Mouse (Mus musculus) megakaryocyte progenitor cell, adult 5-6 weeks (primary cell): ENCODE data around the gene Tnnt2. TPM values are rescaled to one million over a fixed set of nuclear protein-coding genes. Genes with fewer than 3 reads are reported as not detected.

Experiments
- ATAC-seq: replicated peaks from 2 replicates; pipeline ENCODE4 v1.8.0; 2016; ENCODE audit warnings: mild to moderate bottlenecking, moderate TSS enrichment, inconsistent platforms; ENCODE audit not compliant: poor library complexity
- total RNA-seq, 2 experiments: library from RNA; stranded (forward) in 1 of 2; stranded (reverse) in 1 of 2; fragments of 157-497, 149-512 nt in 1 of 2; fragments of 200-1000 nt in 1 of 2; gene quantifications; 2 replicates each; pipeline versions ENCODE4 v1.2.3 to v1.2.4; 2015 to 2017

The Tnnt2 gene
- total RNA-seq, 2 experiments from 2014 or later: not detected

DNA sequence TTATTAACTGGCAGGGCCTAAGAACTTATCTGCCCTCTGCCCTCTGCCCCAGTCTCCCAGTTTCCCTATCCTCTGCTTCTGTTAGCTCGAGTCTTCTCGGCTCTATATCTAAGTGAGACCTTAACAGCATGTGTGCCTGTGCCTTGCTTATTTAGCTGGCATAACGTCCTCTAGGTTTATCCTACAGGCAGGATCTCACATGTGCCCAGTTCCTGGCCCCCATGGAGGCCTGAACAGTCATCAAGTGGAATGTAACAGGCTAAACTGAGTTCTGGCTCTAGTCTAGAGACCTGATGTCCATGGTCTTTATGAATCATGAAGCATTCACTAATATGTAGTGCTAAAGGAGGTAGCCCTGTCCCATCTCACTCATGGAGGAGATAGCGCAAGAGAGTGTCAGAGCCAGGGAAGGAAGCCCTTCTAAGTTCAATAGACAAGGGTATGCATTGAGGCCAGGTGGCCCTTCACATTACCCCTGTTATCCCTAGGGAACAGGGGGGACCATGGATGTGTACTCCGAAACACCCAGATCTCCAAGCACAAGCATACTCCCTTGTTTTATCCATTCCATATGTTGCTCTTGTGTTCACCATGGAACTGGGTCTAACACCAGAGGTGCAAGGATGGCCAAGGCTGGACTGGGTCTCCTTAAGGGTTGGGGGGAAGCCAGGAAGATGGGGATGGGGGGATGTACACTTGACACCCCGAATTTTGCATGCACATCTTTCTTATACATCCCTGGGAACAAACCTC lies 18.6 kb downstream of the Tnnt2 start:
- no peak for ATAC-seq

DNA sequence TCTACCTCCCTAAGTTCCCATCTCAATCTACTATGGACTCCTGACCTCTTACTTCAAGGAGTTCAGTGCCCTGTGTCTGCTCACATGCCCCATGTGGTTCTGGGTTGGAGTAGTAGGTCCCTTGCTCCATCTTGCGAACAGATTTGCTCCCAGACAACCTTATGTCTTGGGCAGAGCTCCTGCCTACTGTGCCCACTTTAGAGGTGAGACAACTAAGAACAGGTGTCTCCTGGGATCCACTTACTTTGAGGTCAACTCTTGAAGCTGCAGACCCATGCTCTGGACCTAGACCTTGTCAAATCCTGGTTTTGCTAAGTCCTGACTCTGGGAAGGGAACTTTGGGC lies 19.2 kb downstream of the Tnnt2 start:
- no peak for ATAC-seq

DNA sequence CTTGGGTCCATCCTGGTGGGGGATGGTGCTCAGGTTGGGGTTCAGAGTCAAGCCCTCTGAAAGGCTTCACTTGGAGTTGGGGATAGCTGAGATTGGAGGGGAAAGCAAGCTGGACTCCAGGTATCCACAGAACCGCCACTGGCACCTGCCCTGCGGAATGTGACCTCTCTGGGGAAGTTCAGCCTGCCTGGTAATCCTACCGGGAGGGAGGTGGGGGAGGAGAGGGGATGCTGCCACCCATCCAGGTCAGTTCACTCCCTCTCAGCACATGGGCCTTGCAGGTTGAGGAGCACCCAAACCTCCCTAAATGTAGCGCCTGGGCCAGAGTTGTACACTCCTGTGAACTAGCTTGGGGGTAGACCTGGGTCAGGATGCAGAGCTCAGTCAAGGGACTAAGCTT lies 19.9 kb downstream of the Tnnt2 start:
- no peak for ATAC-seq

DNA sequence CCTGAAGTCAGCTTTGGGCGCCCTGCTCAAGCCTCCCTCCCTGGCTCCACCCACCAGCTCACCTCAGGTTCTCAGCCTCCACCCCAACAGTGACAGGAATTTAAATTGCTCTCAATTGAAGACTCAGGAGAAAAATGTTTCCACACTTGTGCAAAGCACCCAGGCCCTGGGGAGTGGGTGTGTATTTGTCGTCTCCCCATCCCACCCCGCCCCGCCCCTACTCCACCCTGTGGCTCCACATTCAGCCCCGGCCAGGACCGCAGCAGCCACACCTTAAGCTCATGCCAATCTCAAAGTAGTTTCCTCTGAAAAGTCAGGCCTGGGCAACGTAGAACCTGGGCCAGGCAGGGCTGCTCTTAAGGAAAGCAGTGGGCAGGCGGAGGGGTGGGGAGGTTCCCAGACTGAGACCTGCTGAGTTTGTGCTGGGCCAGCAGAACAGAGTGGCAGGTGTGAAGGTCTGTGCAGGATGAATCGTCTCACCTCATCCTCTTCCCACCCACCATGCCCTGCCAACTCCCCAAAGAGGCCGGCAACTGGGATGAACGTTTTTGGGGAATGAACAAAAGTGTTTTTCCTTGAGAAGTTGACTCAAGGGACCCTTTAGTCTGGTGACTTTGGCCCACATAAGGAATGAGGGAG lies 21.1 kb downstream of the Tnnt2 start:
- ATAC-seq: no peak

DNA sequence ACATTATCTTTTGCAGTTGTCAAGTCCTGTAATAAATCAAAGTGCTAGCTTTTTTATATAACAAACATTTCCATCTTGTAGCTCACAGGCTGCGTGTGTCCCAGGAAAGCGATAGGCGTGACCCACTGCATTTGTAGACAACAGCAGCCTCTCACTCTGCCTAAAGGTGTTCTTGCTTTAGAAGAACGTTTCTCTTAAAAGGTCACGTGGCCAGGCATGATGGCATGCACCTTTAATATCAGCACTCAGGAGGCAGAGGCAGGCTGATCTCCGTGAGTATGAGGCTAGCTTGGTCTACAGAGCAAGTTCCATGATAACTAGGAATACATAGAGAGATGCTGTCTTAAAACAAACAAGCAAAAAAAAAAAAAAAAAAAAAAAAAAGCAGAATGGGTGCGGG lies 22.4 kb downstream of the Tnnt2 start:
- ATAC-seq: no peak

DNA sequence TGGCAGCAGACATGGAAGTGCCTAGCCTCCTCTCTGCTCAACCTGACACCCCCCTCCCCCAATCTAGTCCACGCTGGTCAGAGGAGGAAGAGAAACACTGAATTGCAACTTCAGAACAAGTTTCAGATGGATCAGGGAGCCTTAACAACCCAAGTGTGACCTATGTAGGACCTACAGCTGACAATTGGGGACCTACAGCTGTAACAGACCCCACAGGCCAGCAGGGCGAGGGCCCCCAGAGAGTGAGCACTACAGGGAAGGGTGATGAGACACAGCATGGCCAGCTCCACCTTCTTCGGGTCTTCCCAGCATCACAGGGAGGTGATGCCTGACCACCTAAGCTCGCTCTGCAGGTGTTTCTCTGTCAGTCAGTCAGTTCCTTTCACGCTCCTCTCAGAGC lies 24.9 kb downstream of the Tnnt2 start:
- ATAC-seq: no peak

DNA sequence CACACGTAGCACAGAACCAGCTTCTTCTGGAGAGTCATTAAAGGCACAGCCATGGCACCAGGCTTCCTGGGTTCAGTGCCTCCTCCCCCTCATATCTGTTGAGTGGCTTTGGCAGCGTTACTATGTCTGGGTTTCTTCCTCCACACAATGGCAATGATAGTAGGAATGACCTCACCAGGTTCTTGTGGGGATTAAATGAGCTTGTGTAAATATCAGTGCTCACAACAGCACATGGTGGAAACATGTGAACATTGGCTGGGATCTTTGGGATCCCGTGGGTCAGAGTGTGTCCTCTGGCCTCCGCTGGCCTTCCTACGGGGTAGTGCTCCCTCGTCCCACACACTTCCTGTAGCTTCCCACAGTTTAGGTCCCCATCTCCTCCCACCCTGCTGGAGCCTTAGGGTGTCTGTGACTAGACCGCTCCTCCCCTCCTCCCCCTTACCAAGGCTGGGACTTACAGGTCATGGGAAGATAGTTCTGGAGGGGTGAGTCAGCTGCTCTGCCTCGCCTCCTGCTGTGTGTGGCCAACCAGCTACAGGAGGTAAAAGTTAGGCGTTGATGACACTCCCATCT lies 25.9 kb downstream of the Tnnt2 start:
- no peak for ATAC-seq

DNA sequence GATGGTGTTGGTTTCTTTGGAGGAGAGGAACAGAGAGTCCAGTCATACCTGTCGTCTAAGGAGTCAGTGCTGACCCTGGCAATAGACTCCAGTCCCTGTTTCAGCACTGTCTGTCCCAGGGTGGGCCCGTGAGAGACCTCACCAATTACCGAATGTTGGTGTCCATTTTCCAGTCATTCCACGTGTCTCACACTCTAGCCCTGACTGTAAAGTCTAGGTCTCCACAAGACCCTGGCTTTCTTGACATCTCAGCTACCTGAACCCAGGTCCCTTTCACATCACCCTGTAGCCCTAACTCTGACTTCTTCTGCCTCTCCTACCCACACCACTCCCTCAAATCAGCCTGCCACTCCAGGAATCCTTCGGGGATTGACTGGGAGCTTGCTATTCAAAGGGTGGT lies 26.4 kb downstream of the Tnnt2 start:
- ATAC-seq: no peak

DNA sequence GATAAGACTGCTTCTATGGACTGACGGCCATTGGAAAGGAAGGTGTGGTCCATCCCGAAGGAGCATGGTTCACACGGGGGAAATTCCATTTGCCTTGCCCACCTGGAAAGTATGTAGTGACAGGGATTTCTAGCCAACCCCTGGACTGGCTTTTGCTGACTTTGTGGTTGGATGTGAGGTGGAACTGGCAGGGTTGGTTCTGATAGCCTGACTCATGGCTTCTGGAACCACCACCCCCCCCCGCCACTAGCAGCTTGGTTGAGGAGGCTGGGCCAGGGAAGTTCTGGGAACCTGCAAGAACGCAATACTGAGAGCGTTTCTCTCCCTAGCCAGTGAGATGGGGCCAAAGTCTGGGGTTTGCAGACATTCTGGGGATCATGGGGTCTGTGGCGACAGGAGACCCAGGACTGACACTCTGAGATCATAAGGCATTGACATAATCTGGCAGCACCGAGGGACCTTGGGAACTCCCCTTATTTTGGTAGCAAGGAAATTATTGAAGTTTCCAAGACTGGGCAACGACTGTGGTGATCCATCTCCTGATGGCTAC lies 27.7 kb downstream of the Tnnt2 start:
- ATAC-seq: no peak

DNA sequence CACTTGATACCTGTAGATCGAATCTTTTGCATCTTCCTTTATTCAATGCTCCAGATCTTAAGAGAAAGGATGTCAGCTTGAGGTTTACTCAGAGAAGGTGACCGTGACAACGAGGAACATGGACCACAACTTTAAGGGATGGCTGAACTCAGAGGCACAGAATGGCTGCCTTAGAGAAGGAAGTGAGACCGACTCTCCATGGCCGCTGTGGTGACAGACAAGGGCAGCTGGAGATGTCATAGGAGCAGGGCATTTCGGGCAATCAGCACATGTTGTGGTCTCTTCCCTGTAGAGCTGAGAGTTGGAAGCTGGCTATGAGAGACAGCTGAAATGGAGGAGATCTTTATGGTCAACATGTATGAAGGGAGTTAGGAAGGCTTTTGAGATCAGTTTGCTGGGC lies 28.7 kb downstream of the Tnnt2 start:
- no peak for ATAC-seq

DNA sequence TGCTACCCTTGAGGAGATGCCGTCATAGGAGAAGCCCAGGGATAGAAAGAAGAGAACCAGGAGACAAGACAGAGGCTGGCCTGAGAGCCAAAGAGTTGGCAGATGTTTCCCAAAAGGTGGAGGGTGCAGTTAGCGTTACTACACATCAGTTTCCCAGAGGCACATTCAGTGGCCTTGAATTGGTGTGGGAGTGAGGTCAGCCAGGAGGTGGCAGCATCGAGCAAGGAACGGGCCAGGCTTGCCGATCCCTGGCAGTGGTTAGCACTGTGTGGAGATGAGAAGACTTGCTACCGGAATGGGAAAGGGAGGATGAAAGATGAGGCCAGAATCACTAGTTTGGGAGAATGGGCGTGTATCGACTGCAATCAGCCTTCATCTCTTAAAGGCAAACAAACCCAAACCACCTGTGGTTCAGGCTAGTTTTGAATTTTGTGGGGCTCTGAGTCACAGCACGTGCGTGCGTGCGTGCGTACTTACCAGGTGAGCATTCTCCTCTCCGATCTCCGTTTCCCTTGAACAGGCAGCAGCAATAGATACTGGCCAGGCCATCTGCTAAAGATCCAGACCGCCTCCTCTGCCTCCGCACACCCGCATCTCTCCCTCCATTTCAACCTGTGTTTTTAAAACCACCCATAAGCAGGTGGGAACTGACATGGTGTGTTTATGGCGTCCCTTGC lies 29.5 kb downstream of the Tnnt2 start:
- peak; percentile 95 for ATAC-seq

DNA sequence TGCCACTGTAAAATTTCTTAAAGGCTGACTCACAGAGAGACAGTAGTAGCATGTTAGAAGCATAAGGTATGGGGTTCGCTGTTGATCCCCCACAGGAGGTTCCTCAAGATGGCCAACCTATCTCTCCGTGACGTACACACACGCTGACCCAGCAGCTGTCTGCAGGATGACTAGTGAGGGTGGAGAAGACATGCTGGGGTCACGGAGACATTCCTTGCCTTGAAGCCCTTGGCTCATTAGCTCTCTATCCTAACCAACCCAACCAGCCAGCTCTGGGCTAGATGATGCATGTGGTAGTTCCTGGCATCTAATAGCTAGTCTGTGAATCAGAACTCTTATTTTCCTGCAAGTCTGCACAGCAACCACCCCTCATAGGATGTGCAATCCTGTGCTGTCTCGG lies 32.4 kb downstream of the Tnnt2 start:
- ATAC-seq: no peak

DNA sequence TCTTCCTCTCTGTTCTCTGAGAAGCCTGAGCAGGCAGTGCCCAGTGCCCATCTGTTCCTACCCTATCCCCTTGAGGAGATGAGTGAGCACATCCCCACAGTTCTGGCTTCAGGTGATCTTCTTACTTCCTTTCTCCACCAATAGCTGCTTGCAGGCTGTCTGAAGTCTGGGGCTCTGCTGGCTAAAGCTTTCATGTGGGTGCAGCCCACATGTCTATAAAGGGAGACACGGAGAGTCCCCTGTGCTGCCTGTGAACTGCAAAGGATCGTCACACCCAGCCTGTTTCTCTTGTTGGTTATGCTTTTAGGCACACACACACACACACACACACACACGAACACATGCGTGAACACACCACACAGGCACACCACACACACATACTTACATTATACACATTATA lies 36.8 kb downstream of the Tnnt2 start:
- no peak for ATAC-seq

DNA sequence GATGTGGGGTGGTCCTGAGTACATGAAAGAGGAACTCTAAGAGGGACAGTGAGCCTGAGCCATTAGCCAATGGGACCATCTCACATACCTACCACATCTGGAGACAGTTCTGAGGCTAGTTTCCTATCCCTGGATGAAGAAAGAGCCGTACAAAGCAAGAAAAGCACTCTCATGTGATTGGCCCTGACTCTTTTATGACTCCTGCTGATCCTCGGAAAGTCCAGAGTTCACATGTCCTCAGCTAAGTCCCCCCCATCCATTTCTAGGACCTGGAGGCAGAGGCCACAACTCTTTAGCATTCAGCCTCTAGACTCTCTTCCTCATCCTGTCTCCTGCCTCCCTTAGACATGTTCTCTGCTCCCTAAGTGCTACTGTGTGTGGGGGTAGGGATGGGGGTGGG lies 41.1 kb downstream of the Tnnt2 start:
- no peak for ATAC-seq

DNA sequence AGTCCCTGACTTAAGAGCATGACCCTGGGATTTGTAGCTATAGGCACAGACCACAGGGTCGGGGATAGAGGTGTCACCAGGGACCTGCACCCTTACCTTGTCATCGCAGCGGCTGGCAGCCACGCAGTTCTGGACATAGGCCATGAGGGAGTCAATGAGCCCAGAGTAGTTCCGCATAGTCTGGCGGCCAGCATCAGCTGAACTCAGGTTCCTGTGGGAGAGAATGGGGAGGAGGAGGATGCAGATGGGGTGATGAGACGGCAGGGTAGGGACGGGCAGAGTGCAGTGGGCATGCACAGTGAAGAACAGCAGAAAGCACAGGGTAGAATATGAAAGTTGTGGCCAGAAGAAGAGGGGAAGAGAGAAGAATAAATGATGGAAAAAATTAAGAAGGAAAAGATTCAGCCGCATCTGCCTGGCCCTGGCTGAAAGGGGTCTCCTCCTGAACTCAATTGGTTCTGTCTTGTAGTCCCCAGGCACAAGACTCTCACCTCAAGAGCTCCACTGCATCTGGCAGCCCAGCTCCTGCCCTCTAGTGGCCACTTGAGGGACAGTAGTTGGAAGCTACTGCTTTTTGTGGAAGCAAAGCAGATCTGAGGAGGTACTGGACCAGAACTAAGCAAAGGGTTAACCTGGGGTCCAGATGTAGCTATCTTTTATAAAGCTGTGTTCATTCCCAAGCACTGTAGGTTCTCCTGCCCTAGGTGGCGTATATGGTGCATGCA lies 46.4 kb downstream of the Tnnt2 start:
- ATAC-seq: peak; percentile 90

DNA sequence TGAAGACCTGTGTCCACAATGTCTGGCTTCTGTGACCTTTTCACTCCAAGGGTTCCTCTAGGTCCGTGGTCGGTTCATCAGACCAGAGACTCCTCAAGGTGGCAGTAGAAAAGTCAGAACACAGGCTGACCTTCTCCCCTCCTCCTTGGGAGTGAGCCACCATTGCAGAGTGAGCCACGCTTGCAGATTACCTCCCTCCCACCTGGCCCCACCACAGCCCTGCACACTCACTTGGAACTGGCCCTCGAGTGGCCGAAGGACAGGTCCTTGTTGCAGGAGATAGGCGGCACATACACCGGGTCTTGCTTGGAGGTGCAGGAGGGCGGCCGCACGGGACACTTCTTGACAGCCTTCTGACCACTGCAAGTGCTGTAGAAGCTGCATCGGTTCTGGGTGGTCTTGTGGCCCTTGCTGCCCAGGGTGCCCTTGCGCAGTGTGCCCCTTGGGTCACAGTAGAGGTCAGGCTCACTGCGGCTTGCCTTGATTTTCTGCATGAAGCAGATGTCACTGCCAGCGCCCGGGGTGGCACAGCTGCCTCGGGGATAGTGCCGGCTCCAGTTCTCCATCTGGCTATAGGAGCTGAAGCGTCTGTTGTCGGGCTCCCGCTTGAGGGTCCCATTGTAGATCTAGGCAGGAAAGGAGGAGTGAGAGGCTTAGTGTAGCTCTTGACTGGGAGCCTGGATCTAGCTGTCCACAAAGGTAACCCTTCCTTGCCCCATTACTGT lies 53.5 kb downstream of the Tnnt2 start:
- ATAC-seq: no peak

DNA sequence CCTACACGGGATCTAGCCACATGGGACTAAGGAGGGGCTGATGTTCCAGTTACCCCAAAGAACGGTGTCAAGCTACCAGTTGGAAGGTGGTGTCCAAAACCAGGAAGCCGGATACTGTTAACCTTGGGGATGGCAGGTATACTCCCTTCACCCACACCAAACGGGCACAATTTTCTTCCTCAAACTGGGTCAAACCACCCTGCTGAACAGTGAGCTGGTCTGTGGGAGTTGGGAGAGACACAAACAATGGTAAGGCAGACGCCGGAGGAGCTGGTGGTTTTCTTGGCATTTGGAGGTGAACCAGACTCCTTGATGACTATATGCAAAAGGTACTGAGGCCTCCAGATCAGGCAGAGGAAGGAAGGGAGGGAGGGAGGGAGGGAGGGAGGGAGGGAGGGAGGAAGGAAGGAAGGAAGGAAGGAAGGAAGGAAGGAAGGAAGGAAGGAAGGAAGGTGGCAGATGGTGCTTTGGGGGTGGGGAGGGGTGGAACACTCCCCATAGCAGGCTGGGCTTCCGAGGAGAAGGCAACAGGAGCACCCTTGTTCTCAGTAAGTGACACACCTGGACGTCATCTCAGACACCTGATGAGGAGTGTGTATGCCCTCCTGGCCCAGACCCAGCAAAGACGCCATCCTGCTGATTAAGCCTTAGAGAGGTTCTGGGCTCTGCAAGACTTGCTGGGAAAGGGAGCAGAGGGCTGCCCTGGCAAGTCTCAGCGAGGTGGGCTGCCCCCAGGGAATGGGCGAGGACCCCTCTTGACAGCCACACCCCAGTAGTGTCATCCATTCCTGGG lies 55.5 kb downstream of the Tnnt2 start:
- no peak for ATAC-seq

DNA sequence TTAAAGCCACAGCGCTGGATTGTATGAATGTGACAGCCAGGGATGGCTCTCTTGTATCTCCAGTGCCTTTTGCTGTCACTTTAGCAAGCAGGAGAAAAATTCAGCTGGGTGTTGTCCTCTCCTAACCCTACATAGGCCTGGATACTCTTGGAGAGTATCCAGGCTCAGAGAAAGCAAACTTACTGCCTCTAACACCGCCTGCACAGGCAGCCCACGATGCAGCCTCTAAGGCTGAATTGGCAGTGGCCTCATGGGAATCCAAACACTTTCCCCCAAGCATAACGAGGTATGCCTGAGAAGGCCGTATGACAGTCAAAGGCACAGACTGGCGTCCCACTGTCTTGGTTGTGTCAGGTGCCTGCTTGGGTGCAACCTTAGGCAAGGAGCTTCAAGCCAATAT lies 56.1 kb downstream of the Tnnt2 start:
- no peak for ATAC-seq

DNA sequence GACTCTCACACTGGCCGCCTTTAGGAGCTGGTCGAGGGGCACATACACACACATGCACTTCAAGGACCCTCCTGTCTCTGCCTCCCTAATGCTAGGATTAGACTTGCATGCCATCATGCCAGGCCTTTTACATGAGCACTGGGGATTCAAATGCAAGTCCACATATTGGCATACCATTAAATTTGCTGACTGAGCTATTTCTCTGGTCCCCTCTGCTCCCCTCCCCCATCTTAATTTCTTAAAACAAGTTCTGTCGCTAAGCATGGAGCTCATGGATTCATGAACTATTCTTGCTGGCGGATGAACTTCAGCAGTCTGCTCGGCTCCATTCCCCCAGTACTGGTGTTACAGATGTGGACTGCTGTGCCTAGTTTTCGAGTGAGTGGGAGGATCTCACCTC lies 56.6 kb downstream of the Tnnt2 start:
- ATAC-seq: no peak

DNA sequence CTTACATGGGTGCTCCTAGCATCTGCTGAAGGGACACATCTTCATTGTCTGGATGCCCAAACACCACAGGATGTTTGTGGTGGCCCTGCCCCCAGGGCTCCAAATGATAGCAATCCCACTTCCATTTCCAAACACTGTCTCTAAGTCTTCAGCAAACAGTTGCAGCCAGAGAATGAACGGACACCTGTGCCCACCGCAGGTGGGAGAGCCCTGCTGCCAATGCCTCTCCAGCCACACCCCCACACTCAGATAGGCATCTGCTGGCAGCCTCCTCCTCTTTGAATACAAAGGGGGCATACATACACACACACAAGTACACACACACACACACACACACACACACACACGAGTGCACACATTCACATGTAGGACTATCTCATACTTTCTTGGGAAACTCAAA lies 57.2 kb downstream of the Tnnt2 start:
- no peak for ATAC-seq
